Mouse (Mus musculus) neural tube, embryonic 15.5 days (tissue): ENCODE data around the gene Srsf1. TPM values are rescaled to one million over a fixed set of nuclear protein-coding genes. Genes with fewer than 3 reads are reported as not detected.

Experiments used
- ATAC-seq: fragments of 200-750 bp; cut with Nextera tagmentation; 2 replicates; pipeline ENCODE4 v1.8.0; 2017; ENCODE audit warnings: mild to moderate bottlenecking, moderate TSS enrichment, moderate library complexity; ENCODE audit not compliant: low FRiP score
- H3K27ac ChIP-seq: fragments of 300-500 bp; sonication (generic); replicated peaks from 2 replicates; pipeline ENCODE4 v1.5.1; 2015; ENCODE audit warnings: mild to moderate bottlenecking, inconsistent platforms
- H3K27me3 ChIP-seq: fragments of 300-500 bp; sonication (generic); replicated peaks from 2 replicates; pipeline ENCODE4 v1.6.1; 2015; ENCODE audit warnings: inconsistent platforms
- H3K36me3 ChIP-seq: fragments of 300-500 bp; sonication (generic); 2 replicates; pipeline ENCODE4 v1.6.1; 2015; ENCODE audit warnings: inconsistent platforms
- H3K4me1 ChIP-seq: fragments of 300-500 bp; sonication (generic); 2 replicates; pipeline ENCODE4 v1.6.1; 2015; ENCODE audit warnings: inconsistent platforms
- H3K4me2 ChIP-seq: fragments of 300-500 bp; sonication (generic); 2 replicates; pipeline ENCODE4 v1.6.1; 2015; ENCODE audit warnings: inconsistent platforms, mild to moderate bottlenecking, moderate library complexity
- H3K4me3 ChIP-seq: fragments of 300-500 bp; sonication (generic); replicated peaks from 2 replicates; pipeline ENCODE4 v1.5.1; 2015; ENCODE audit warnings: mild to moderate bottlenecking, inconsistent platforms
- H3K9ac ChIP-seq: fragments of 300-500 bp; sonication (generic); replicated peaks from 2 replicates; pipeline ENCODE4 v1.6.1; 2015; ENCODE audit warnings: mild to moderate bottlenecking, inconsistent platforms
- H3K9me3 ChIP-seq: fragments of 300-500 bp; sonication (generic); replicated peaks from 2 replicates; pipeline ENCODE4 v1.6.1; 2016; ENCODE audit warnings: inconsistent platforms
- whole genome bisulfite sequencing: fragments of 180-500 bp; shearing (Covaris S2); methylation state at CpG from one replicate; pipeline ENCODE4 v1.1.7; 2015; ENCODE audit warnings: mixed read lengths; 5-methylcytosine and 5-hydroxymethylcytosine counted together
- polyA plus RNA-seq: library from polyadenylated mRNA; unstranded; fragments of >200 nt; fragmentation: Nextera tagmentation; extraction: Ambion mirVana; gene quantifications from 2 replicates; pipeline ENCODE4 v1.2.1, GENCODE M21; 2015

The Srsf1 gene
- polyA plus RNA-seq, 1 experiment from 2014 or later, result 183 TPM

DNA sequence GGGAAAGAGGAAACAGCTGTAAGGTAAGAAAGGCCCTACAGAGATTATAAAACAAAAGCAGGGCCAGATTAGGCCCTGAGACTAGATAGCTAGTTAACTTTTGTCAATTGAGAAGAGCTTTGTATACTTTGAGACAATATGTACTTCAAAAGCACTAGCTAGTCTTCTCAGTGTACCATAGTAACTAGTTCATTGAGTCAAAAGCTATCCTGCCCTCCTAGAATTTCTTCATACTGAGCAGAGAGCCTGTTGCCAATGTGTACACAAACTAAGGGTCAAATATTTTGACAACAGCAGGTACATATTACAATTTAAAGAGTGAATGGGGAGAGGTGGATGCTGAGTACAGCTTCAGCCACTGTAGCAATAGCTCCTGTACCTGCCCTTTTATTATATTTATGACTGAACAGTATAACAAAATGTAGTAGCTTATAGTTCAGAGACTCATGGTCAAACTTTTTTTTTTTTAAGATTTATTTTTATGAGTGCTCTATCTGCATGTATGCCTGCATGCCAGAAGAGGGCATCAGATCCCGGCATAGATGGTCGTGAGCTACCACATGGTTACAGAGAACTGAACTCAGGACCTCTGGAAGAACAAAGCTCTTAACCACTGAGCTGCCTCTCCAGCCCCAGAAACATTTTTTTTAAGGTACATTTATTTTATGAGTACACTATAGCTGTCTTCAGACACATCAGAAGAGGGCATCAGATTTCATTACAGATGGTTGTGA lies 14.9 kb downstream of the Srsf1 start:
- H3K9me3 ChIP-seq, result no peaks in the 10 kb centered on the region
- H3K4me3 ChIP-seq, result no peak overlapping the region
- no peak overlapping the region for H3K4me2 ChIP-seq
- no peak overlapping the region for H3K27ac ChIP-seq
- no peak overlapping the region for H3K9ac ChIP-seq
- H3K27me3 ChIP-seq, result no peaks in the 10 kb centered on the region
- peaks cover 4% of the 10 kb centered on the region; the same call in 1 of the 2 replicates for H3K4me1 ChIP-seq
- no peak for ATAC-seq
- no peaks in the 10 kb centered on the region for H3K36me3 ChIP-seq
- WGBS, result 86% methylated on average over 2 of the region's 2 CpGs

DNA sequence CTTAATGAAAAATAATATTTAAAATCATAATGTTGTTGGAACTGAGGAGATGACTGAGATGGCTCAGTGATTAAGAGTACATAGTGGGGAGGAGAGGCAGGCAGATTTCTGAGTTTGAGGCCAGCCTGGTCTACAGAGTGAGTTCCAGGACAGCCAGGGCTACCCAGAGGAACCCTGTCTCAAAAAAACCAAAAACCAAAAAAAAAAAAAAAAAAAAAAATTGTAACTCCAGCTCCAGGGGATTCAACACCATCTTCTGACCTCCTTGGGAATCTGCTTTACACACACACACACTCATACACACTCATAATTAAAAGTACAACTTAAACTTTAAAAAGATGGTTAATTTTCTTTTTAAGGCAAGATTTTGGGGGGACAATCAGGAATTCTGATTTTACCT lies 18.6 kb downstream of the Srsf1 start:
- no peak overlapping the region for H3K27ac ChIP-seq
- no peak for ATAC-seq

DNA sequence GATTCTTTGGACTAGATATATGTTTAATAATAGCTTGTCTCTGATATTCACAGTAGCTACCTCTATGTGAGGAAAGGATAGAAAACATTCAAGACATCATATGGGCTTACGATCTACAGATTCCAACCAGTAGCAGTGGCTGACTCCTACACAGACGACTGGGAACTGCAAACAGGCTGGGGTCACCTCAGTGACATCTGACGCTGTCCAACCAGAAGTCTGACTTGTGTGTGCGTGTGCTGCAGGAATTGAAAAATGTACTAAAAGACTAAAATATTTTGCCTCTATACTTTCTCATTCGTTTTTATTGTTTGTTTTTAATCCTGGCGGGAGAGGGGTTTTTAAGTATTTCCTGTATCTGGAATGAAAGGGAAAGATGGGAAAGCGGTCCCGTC lies 20.0 kb downstream of the Srsf1 start:
- WGBS, result 2% methylated on average over 8 of the region's 8 CpGs
- peaks cover 40% of the 10 kb centered on the region for H3K4me1 ChIP-seq
- H3K9me3 ChIP-seq, result no peaks in the 10 kb centered on the region
- H3K4me3 ChIP-seq, result peak overlapping the region; percentile 89
- H3K36me3 ChIP-seq, result no peaks in the 10 kb centered on the region
- peak overlapping the region; percentile 77 for H3K4me2 ChIP-seq
- H3K9ac ChIP-seq, result peak overlapping the region; percentile 98
- no peaks in the 10 kb centered on the region for H3K27me3 ChIP-seq
- H3K27ac ChIP-seq, result peak overlapping the region; percentile 99
- no peak; the same call in 1 of the 2 replicates for ATAC-seq

More for the DNA sequence above, 18.6 kb downstream of the Srsf1 start:
- H3K9ac ChIP-seq, result no peak overlapping the region
- no peak overlapping the region for H3K4me2 ChIP-seq
- no peak overlapping the region for H3K4me3 ChIP-seq
- H3K36me3 ChIP-seq, result no peaks in the 10 kb centered on the region
- H3K4me1 ChIP-seq, result peaks cover 25% of the 10 kb centered on the region
- H3K27me3 ChIP-seq, result no peaks in the 10 kb centered on the region
- H3K9me3 ChIP-seq, result no peaks in the 10 kb centered on the region

DNA sequence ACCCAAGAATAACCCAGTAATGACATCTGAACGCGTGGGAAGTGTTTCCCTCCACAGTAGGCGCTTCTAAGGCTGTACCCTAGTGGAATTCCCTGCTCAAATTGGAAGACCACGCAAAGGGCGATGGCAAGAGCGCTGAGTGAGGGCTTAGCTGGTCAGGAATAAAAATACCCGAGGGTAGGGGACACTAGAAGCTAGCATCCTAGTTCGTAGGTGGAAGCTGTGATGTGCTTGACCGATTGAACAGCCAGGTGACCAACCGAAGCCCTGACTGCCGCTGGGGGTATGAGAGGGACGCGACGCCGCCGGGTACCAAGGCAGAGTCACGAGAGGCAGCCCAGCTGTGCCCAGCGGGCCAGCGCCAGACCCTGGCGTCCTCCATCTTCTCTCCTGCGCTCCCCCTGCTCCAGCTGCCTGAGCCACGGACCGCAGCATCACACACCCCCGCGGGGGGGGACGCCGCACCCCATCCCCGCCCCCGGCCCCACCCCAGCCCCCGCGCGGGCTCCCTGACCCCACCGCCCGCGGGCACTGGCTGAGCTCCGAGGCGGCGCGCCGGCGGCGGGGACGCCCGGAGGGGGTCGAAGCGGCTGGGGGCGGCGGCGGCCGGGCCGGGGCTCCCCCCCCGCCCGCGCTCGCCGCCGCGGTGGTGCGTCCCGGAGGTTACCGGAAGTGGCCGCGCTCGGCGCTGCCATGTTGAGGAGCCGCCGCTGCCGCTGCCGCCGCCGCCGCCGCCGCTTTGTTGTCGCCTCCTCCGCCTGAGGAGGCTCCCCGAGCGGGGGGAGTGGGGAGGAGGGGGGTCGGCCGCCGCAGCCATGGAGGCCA lies 20.6 kb downstream of the Srsf1 start, which contains the start of gene Vezf1:
Gene Vezf1, plus strand, starts transcription at position 694 of the 825 bp plus-strand sequence.
- H3K4me3 ChIP-seq, result peak within 1 kb of the TSS; percentile 89
- ATAC-seq, result peak; percentile 90
- H3K27me3 ChIP-seq, result no peaks in the 10 kb centered on the region
- H3K4me2 ChIP-seq, result peak within 1 kb of the TSS; percentile 90
- peaks cover 44% of the 10 kb centered on the region for H3K4me1 ChIP-seq
- peak within 1 kb of the TSS; percentile 99 for H3K27ac ChIP-seq
- peak within 1 kb of the TSS; percentile 98 for H3K9ac ChIP-seq
- H3K36me3 ChIP-seq, result no peaks in the 10 kb centered on the region
- no peaks in the 10 kb centered on the region for H3K9me3 ChIP-seq
- under 1% methylated on average over 40 of the region's 81 CpGs for WGBS

GRCm38 (mm10) chr11:88068411-88069245 lies 21.5 kb downstream of the Srsf1 start:
- peak overlapping the region; percentile 90 for H3K4me2 ChIP-seq
- H3K27me3 ChIP-seq, result no peaks in the 10 kb centered on the region
- no peaks in the 10 kb centered on the region for H3K9me3 ChIP-seq
- peak overlapping the region; percentile 89 for H3K4me3 ChIP-seq
- peak; percentile 76 for ATAC-seq
- H3K9ac ChIP-seq, result peak overlapping the region; percentile 98
- peaks cover 53% of the 10 kb centered on the region for H3K4me1 ChIP-seq
- H3K36me3 ChIP-seq, result peaks cover 4% of the 10 kb centered on the region; the same call in 1 of the 2 replicates
- H3K27ac ChIP-seq, result peak overlapping the region; percentile 99
- under 1% methylated on average over 74 of the region's 92 CpGs for WGBS

DNA sequence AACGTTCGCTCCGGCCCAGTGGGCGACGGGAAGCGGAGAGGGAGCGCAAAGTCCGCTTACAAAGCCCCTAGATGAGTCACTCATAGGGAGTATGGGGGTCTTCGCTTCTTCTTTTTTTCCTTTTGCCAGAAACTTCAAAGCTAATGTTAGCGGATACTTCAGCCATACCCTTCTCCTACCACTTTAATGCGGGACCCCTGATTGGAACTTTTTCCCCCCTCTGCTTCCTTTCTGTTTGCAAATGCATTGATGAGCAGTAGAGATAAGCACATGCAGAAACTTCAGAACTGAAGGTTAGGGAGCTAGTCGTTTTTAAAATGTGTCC lies 22.0 kb downstream of the Srsf1 start:
- Histone ChIP-seq H3K4me2 (peak overlapping the region; percentile 90), H3K4me3 (peak overlapping the region; percentile 89), H3K27ac (peak overlapping the region; percentile 99), H3K9ac (peak overlapping the region; percentile 98), H3K9me3 (no peaks in the 10 kb centered on the region), H3K4me1 (peaks cover 57% of the 10 kb centered on the region), H3K27me3 (no peaks in the 10 kb centered on the region), H3K36me3 (peaks cover 7% of the 10 kb centered on the region; the same call in 1 of the 2 replicates)
- ATAC-seq, result no peak
- 2% methylated on average over 12 of the region's 12 CpGs for WGBS

DNA sequence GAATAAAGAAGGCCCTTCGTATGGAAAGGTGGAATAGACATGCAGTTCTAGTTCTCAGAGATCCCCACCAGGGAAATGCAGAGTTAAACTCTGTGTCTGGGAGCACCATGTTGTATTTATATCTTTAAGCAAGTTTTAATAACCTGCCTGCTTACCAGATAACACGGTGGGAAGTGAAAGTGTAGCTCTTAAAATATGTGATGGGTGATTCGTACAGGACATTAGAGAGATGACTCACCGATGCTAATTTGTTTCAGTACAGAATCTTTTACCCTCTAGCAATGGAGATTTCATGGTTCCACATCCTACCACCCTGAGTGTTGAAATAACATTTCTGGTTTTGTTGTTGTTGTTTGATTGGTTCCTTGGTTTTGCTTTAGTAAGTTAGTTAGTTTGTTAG lies 23.2 kb downstream of the Srsf1 start:
- peak overlapping the region; percentile 89 for H3K4me3 ChIP-seq
- H3K27me3 ChIP-seq, result no peaks in the 10 kb centered on the region
- ATAC-seq, result no peak
- H3K36me3 ChIP-seq, result peaks cover 10% of the 10 kb centered on the region; the same call in 1 of the 2 replicates
- peak overlapping the region; percentile 29; the same call in 1 of the 2 replicates for H3K9ac ChIP-seq
- WGBS, result 5% methylated on average over 4 of the region's 4 CpGs
- peaks cover 65% of the 10 kb centered on the region for H3K4me1 ChIP-seq
- no peak overlapping the region for H3K27ac ChIP-seq
- H3K9me3 ChIP-seq, result no peaks in the 10 kb centered on the region
- peak overlapping the region; percentile 90 for H3K4me2 ChIP-seq

- peaks cover 70% of the 10 kb centered on the region for H3K4me1 ChIP-seq
- H3K4me3 ChIP-seq, result 0 out of 2 replicates have a peak overlapping the region, but pooled peaks have one; percentile 8
- no peaks in the 10 kb centered on the region for H3K9me3 ChIP-seq
- no peaks in the 10 kb centered on the region for H3K27me3 ChIP-seq
- peak overlapping the region; percentile 29; the same call in 1 of the 2 replicates for H3K9ac ChIP-seq
- WGBS, result 46% methylated on average over 5 of the region's 5 CpGs
- ATAC-seq, result no peak
- peaks cover 12% of the 10 kb centered on the region for H3K36me3 ChIP-seq
- H3K27ac ChIP-seq, result no peak overlapping the region
- peak overlapping the region; percentile 90 for H3K4me2 ChIP-seq
Measured at GRCm38 (mm10) chr11:88071113-88071512, 23.9 kb downstream of the Srsf1 start.

GRCm38 (mm10) chr11:88073343-88073875 lies 26.2 kb downstream of the Srsf1 start:
- WGBS, result 87% methylated on average over 14 of the region's 14 CpGs
- H3K27ac ChIP-seq, result no peak overlapping the region
- no peak overlapping the region for H3K9ac ChIP-seq
- H3K4me2 ChIP-seq, result no peak overlapping the region
- H3K27me3 ChIP-seq, result no peaks in the 10 kb centered on the region
- peaks cover 27% of the 10 kb centered on the region for H3K36me3 ChIP-seq
- H3K9me3 ChIP-seq, result no peaks in the 10 kb centered on the region
- peaks cover 67% of the 10 kb centered on the region for H3K4me1 ChIP-seq
- no peak overlapping the region for H3K4me3 ChIP-seq
- ATAC-seq, result no peak

DNA sequence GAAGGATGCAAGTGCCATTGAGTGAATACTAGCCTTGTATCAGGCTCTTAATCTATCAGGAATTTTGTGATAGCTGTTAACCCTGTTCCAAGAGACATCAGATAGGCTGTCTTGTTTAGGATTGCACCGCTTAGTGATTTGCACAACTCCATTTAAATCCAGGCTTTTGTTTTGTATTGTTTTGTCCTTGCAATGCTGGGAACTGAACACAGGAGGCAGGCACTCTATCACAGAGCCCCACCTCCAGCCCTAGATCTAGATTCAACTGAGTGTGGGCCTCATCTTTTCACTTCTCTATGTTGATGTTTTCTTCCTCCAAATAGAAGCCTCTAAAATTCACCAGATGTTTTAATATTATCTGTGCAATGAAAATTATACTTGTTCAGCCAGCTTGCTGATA lies 28.5 kb downstream of the Srsf1 start:
- no peaks in the 10 kb centered on the region for H3K9me3 ChIP-seq
- H3K36me3 ChIP-seq, result peaks cover 49% of the 10 kb centered on the region
- H3K4me1 ChIP-seq, result peaks cover 50% of the 10 kb centered on the region
- H3K4me3 ChIP-seq, result no peak overlapping the region
- H3K27me3 ChIP-seq, result no peaks in the 10 kb centered on the region
- no peak overlapping the region for H3K9ac ChIP-seq
- H3K27ac ChIP-seq, result no peak overlapping the region
- ATAC-seq, result no peak
- 20% methylated on average over 1 of the region's 1 CpGs for WGBS
- H3K4me2 ChIP-seq, result no peak overlapping the region

GRCm38 (mm10) chr11:88076394-88076793 lies 29.2 kb downstream of the Srsf1 start:
- Histone ChIP-seq H3K9me3 (no peaks in the 10 kb centered on the region), H3K9ac (no peak overlapping the region), H3K27ac (no peak overlapping the region), H3K36me3 (peaks cover 56% of the 10 kb centered on the region), H3K4me1 (peaks cover 43% of the 10 kb centered on the region), H3K27me3 (no peaks in the 10 kb centered on the region), H3K4me3 (no peak overlapping the region), H3K4me2 (no peak overlapping the region)
- WGBS, result 91% methylated on average over 1 of the region's 1 CpGs
- no peak for ATAC-seq
